Mouse (Mus musculus) embryonic facial prominence, embryonic 10.5 days (tissue): ENCODE measurements at regions not wholly inside any gene's neighbourhood (a gene's known extent, or its start where the extent isn't known, plus 50 kb on each side); places are given as distances from the start of the nearest gene placed in this dataset.

ENCODE experiments used
- DNase-seq: peaks from one replicate; pipeline ENCODE4 v3.0.0-alpha.2; 2017; ENCODE audit warnings: low spot score
- H3K27ac ChIP-seq: fragments of 300-500 bp; sonication (generic); replicated peaks from 2 replicates; pipeline ENCODE4 v1.5.1; 2016; ENCODE audit warnings: mild to moderate bottlenecking
- H3K27me3 ChIP-seq: fragments of 300-500 bp; sonication (generic); replicated peaks from 2 replicates; pipeline ENCODE4 v1.6.1; 2016; ENCODE audit warnings: low read depth, mild to moderate bottlenecking; ENCODE audit not compliant: poor library complexity, severe bottlenecking
- H3K36me3 ChIP-seq: fragments of 300-500 bp; sonication (generic); replicated peaks from 2 replicates; pipeline ENCODE4 v1.6.1; 2016; ENCODE audit warnings: mild to moderate bottlenecking, moderate library complexity
- H3K4me1 ChIP-seq: fragments of 300-500 bp; sonication (generic); 2 replicates; pipeline ENCODE4 v1.6.1; 2016
- H3K4me3 ChIP-seq: fragments of 300-500 bp; sonication (generic); 2 replicates; pipeline ENCODE4 v1.5.1; 2016; ENCODE audit warnings: mild to moderate bottlenecking, moderate library complexity
- H3K9me3 ChIP-seq: fragments of 300-500 bp; sonication (generic); 2 replicates; pipeline ENCODE4 v1.6.1; 2016; ENCODE audit warnings: mild to moderate bottlenecking
- whole genome bisulfite sequencing: fragments of 180-500 bp; shearing (Covaris S2); methylation state at CpG from one replicate; pipeline ENCODE4 v1.1.7; 2016; 5-methylcytosine and 5-hydroxymethylcytosine counted together

GRCm38 (mm10) chr9:26667835-26668234 lies 65.7 kb upstream of the B3gat1 start:
- DNase-seq: no peak
- Histone ChIP-seq H3K27ac (no peak overlapping the region), H3K4me3 (no peak overlapping the region), H3K9me3 (no peaks in the 10 kb centered on the region), H3K36me3 (no peaks in the 10 kb centered on the region), H3K4me1 (no peaks in the 10 kb centered on the region), H3K27me3 (no peaks in the 10 kb centered on the region)
- 81% methylated on average over 3 of the region's 3 CpGs for WGBS

- DNase-seq: no peak
- Histone ChIP-seq H3K36me3 (no peaks in the 10 kb centered on the region), H3K9me3 (no peaks in the 10 kb centered on the region), H3K4me3 (no peak overlapping the region), H3K27ac (no peak overlapping the region), H3K27me3 (no peaks in the 10 kb centered on the region), H3K4me1 (no peaks in the 10 kb centered on the region)
- WGBS: 92% methylated on average over 2 of the region's 2 CpGs
Measured at GRCm38 (mm10) chr9:26674059-26674757, 59.3 kb upstream of the B3gat1 start.

- H3K4me1 ChIP-seq: no peaks in the 10 kb centered on the region
- no peak overlapping the region for H3K27ac ChIP-seq
- no peaks in the 10 kb centered on the region for H3K9me3 ChIP-seq
- no peaks in the 10 kb centered on the region for H3K36me3 ChIP-seq
- H3K4me3 ChIP-seq: no peak overlapping the region
- no peak for DNase-seq
- no peaks in the 10 kb centered on the region for H3K27me3 ChIP-seq
- 23% methylated on average over 6 of the region's 6 CpGs for WGBS
Measured at GRCm38 (mm10) chr9:26678288-26678687, 55.2 kb upstream of the B3gat1 start.

- H3K4me3 ChIP-seq: no peak overlapping the region
- H3K4me1 ChIP-seq: no peaks in the 10 kb centered on the region
- DNase-seq: no peak
- no peak overlapping the region for H3K27ac ChIP-seq
- 71% methylated on average over 1 of the region's 1 CpGs for WGBS
- no peaks in the 10 kb centered on the region for H3K36me3 ChIP-seq
- no peaks in the 10 kb centered on the region for H3K9me3 ChIP-seq
- no peaks in the 10 kb centered on the region for H3K27me3 ChIP-seq
Measured at GRCm38 (mm10) chr9:26681516-26681915, 52.0 kb upstream of the B3gat1 start.
